Mouse (Mus musculus) hindbrain, embryonic 10.5 days (tissue): ENCODE measurements around the gene Klc3. TPM values are rescaled to one million over a fixed set of nuclear protein-coding genes. Genes with fewer than 3 reads are reported as not detected.

Experiments used
- DNase-seq: peaks from one replicate; pipeline ENCODE4 v3.0.0-alpha.2; 2017; ENCODE audit warnings: low spot score
- H3K27ac ChIP-seq: fragments of 300-500 bp; sonication (generic); 2 replicates; pipeline ENCODE4 v1.5.1; 2016; ENCODE audit warnings: mild to moderate bottlenecking, moderate library complexity
- H3K27me3 ChIP-seq: fragments of 300-500 bp; sonication (generic); 2 replicates; pipeline ENCODE4 v1.6.1; 2016; ENCODE audit warnings: mild to moderate bottlenecking; ENCODE audit not compliant: poor library complexity, insufficient read depth, severe bottlenecking
- H3K36me3 ChIP-seq: fragments of 300-500 bp; sonication (generic); 2 replicates; pipeline ENCODE4 v1.6.1; 2016; ENCODE audit warnings: mild to moderate bottlenecking, moderate library complexity
- H3K4me1 ChIP-seq: fragments of 300-500 bp; sonication (generic); replicated peaks from 2 replicates; pipeline ENCODE4 v1.6.1; 2016; ENCODE audit warnings: mild to moderate bottlenecking
- H3K4me3 ChIP-seq: fragments of 300-500 bp; sonication (generic); 2 replicates; pipeline ENCODE4 v1.5.1; 2016; ENCODE audit warnings: mild to moderate bottlenecking, moderate library complexity
- H3K9me3 ChIP-seq: fragments of 300-500 bp; sonication (generic); 2 replicates; pipeline ENCODE4 v1.6.1; 2016; ENCODE audit warnings: mild to moderate bottlenecking, moderate library complexity
- WGBS: fragments of 180-500 bp; shearing (Covaris S2); methylation state at CpG from one replicate; pipeline ENCODE4 v1.1.7; 2016; 5-methylcytosine and 5-hydroxymethylcytosine counted together
- polyA plus RNA-seq: library from polyadenylated mRNA; unstranded; fragments of >200 nt; fragmentation: Nextera tagmentation; extraction: Ambion mirVana; gene quantifications from 2 replicates; pipeline ENCODE4 v1.2.1, GENCODE M21; 2016

Klc3 gene
- polyA plus RNA-seq, 1 experiment from 2014 or later = 2.9 TPM

GRCm38 (mm10) chr7:19400946-19401345 is 3.0 kb downstream of the Klc3 start:
- Histone ChIP-seq H3K36me3 (no peaks in the 10 kb centered on the region), H3K27me3 (peaks cover 71% of the 10 kb centered on the region), H3K4me3 (no peak overlapping the region), H3K27ac (no peak overlapping the region), H3K4me1 (peaks cover 27% of the 10 kb centered on the region), H3K9me3 (peaks cover 11% of the 10 kb centered on the region)
- DNase-seq = no peak
- WGBS = 80% methylated on average over 4 of the region's 4 CpGs

- Histone ChIP-seq H3K4me3 (peak overlapping the region; percentile 48), H3K9me3 (peaks cover 11% of the 10 kb centered on the region), H3K27me3 (peaks cover 60% of the 10 kb centered on the region), H3K27ac (peak overlapping the region; percentile 35; the same call in 1 of the 2 replicates), H3K4me1 (peaks cover 23% of the 10 kb centered on the region), H3K36me3 (peaks cover 12% of the 10 kb centered on the region)
- WGBS = 4% methylated on average over 27 of the region's 27 CpGs
- DNase-seq = peak; percentile 35
Measured at GRCm38 (mm10) chr7:19399496-19400280, 4.2 kb downstream of the Klc3 start.

GRCm38 (mm10) chr7:19394484-19394883 is 9.4 kb downstream of the Klc3 start:
- Histone ChIP-seq H3K27me3 (peaks cover 9% of the 10 kb centered on the region), H3K4me1 (peaks cover 7% of the 10 kb centered on the region), H3K36me3 (peaks cover 64% of the 10 kb centered on the region), H3K9me3 (no peaks in the 10 kb centered on the region), H3K27ac (no peak overlapping the region; the same call in 1 of the 2 replicates), H3K4me3 (no peak overlapping the region)
- no peak for DNase-seq
- 90% methylated on average over 8 of the region's 8 CpGs for WGBS

GRCm38 (mm10) chr7:19388699-19389413 is 15.0 kb downstream of the Klc3 start:
- H3K36me3 ChIP-seq = peaks cover 100% of the 10 kb centered on the region
- peak overlapping the region; percentile 59; the same call in 1 of the 2 replicates for H3K27ac ChIP-seq
- WGBS = 76% methylated on average over 10 of the region's 10 CpGs
- no peak for DNase-seq
- peaks cover 13% of the 10 kb centered on the region for H3K4me1 ChIP-seq
- H3K4me3 ChIP-seq = no peak overlapping the region
- no peaks in the 10 kb centered on the region for H3K9me3 ChIP-seq
- no peaks in the 10 kb centered on the region for H3K27me3 ChIP-seq

GRCm38 (mm10) chr7:19383708-19384107 is 20.2 kb downstream of the Klc3 start:
- H3K4me3 ChIP-seq = peak overlapping the region; percentile 96; the same call in 1 of the 2 replicates
- H3K27me3 ChIP-seq = no peaks in the 10 kb centered on the region
- no peak for DNase-seq
- no peak overlapping the region for H3K27ac ChIP-seq
- 84% methylated on average over 9 of the region's 9 CpGs for WGBS
- H3K9me3 ChIP-seq = no peaks in the 10 kb centered on the region
- peaks cover 27% of the 10 kb centered on the region for H3K4me1 ChIP-seq
- peaks cover 51% of the 10 kb centered on the region for H3K36me3 ChIP-seq

- H3K27ac ChIP-seq = peak overlapping the region; percentile 84
- peaks cover 46% of the 10 kb centered on the region for H3K36me3 ChIP-seq
- peak overlapping the region; percentile 96 for H3K4me3 ChIP-seq
- 0% methylated on average over 37 of the region's 37 CpGs for WGBS
- no peaks in the 10 kb centered on the region for H3K9me3 ChIP-seq
- DNase-seq = no peak
- peaks cover 20% of the 10 kb centered on the region for H3K4me1 ChIP-seq
- H3K27me3 ChIP-seq = no peaks in the 10 kb centered on the region
Measured at GRCm38 (mm10) chr7:19382166-19382541, 21.8 kb downstream of the Klc3 start.

- Histone ChIP-seq H3K36me3 (peaks cover 40% of the 10 kb centered on the region), H3K4me3 (peak within 1 kb of the TSS; percentile 96), H3K27ac (peak within 1 kb of the TSS; percentile 84), H3K27me3 (no peaks in the 10 kb centered on the region), H3K4me1 (peaks cover 20% of the 10 kb centered on the region), H3K9me3 (no peaks in the 10 kb centered on the region)
- peak; percentile 100 for DNase-seq
- WGBS = 6% methylated on average over 48 of the region's 48 CpGs
Measured at GRCm38 (mm10) chr7:19381377-19382165, 22.3 kb downstream of the Klc3 start, which contains the start of gene Ercc2. TSS of gene Ercc2 (plus strand) at chr7:19382010.

- WGBS = 64% methylated on average over 8 of the region's 8 CpGs
- no peaks in the 10 kb centered on the region for H3K9me3 ChIP-seq
- H3K27ac ChIP-seq = no peak overlapping the region
- H3K27me3 ChIP-seq = no peaks in the 10 kb centered on the region
- H3K4me1 ChIP-seq = peaks cover 10% of the 10 kb centered on the region
- peaks cover 32% of the 10 kb centered on the region for H3K36me3 ChIP-seq
- no peak for DNase-seq
- no peak overlapping the region for H3K4me3 ChIP-seq
Measured at GRCm38 (mm10) chr7:19378049-19378448, 25.9 kb downstream of the Klc3 start.

- H3K4me1 ChIP-seq = no peaks in the 10 kb centered on the region
- H3K27ac ChIP-seq = no peak overlapping the region
- peaks cover 37% of the 10 kb centered on the region for H3K36me3 ChIP-seq
- H3K9me3 ChIP-seq = no peaks in the 10 kb centered on the region
- H3K27me3 ChIP-seq = no peaks in the 10 kb centered on the region
- WGBS = 87% methylated on average over 4 of the region's 4 CpGs
- no peak overlapping the region for H3K4me3 ChIP-seq
- DNase-seq = no peak
Measured at GRCm38 (mm10) chr7:19376019-19376418, 27.9 kb downstream of the Klc3 start.

GRCm38 (mm10) chr7:19375368-19375767 is 28.5 kb downstream of the Klc3 start:
- H3K27ac ChIP-seq = no peak overlapping the region
- no peak for DNase-seq
- peaks cover 4% of the 10 kb centered on the region; the same call in 1 of the 2 replicates for H3K27me3 ChIP-seq
- 73% methylated on average over 18 of the region's 18 CpGs for WGBS
- no peaks in the 10 kb centered on the region for H3K9me3 ChIP-seq
- H3K4me1 ChIP-seq = peaks cover under 1% of the 10 kb centered on the region; the same call in 1 of the 2 replicates
- H3K36me3 ChIP-seq = peaks cover 37% of the 10 kb centered on the region
- no peak overlapping the region for H3K4me3 ChIP-seq

- DNase-seq = no peak
- 86% methylated on average over 2 of the region's 2 CpGs for WGBS
- Histone ChIP-seq H3K4me1 (peaks cover 12% of the 10 kb centered on the region), H3K27me3 (peaks cover 24% of the 10 kb centered on the region), H3K4me3 (no peak overlapping the region), H3K36me3 (peaks cover 37% of the 10 kb centered on the region), H3K27ac (no peak overlapping the region), H3K9me3 (no peaks in the 10 kb centered on the region)
Measured at GRCm38 (mm10) chr7:19373367-19373766, 30.5 kb downstream of the Klc3 start.

GRCm38 (mm10) chr7:19369823-19370425 is 34.0 kb downstream of the Klc3 start:
- H3K36me3 ChIP-seq = peaks cover 14% of the 10 kb centered on the region; the same call in 1 of the 2 replicates
- WGBS = 10% methylated on average over 46 of the region's 46 CpGs
- H3K27ac ChIP-seq = peak overlapping the region; percentile 84
- H3K9me3 ChIP-seq = no peaks in the 10 kb centered on the region
- peaks cover 26% of the 10 kb centered on the region for H3K27me3 ChIP-seq
- peak overlapping the region; percentile 57 for H3K4me3 ChIP-seq
- peak; percentile 69 for DNase-seq
- H3K4me1 ChIP-seq = peaks cover 14% of the 10 kb centered on the region
